ENCODE assay signal across 32 mouse cellular contexts in genomic region chr17:28982591-28982990, GRCm38 (mm10). TPM values are rescaled to one million over a fixed set of nuclear protein-coding genes. Genes with fewer than 3 reads are reported as not detected.
DNase-seq lines count a peak whose midpoint lies in the region; ATAC-seq and TF ChIP-seq lines count a peak whose summit lies in the region.
"Had no signal": no experiment of that assay in that cellular context is flagged by ENCODE, and none has a peak within 500 bp of the region (broad histone marks: within the 10 kb centered on the region; RNA-seq: fewer than 3 reads in every experiment).

No protein-coding gene starts in this region.

- WGBS in heart, adult 2 months, result 30% methylated on average over 4 of the region's 4 CpGs
- WGBS in lung, embryonic 14.5 days, result 12% methylated on average over 4 of the region's 4 CpGs
- 61% methylated on average over 4 of the region's 4 CpGs for WGBS in liver, postnatal 0 days (ENCODE audit: insufficient replicate concordance)

- peaks cover 2% of the 10 kb centered on the region; the same call in 1 of the 2 replicates for H3K36me3 ChIP-seq in heart, adult 2 months (ENCODE audit: control insufficient read depth, insufficient read depth, low read length)
- H3K36me3 ChIP-seq in lung, embryonic 14.5 days (ENCODE audit: insufficient read depth), result peaks cover 92% of the 10 kb centered on the region
- H3K36me3 ChIP-seq in liver, postnatal 0 days (replicated peaks; ENCODE audit: insufficient read depth, low read length), result peaks cover 65% of the 10 kb centered on the region

- intact Hi-C loops in heart, postnatal 14 days (cut with DNase I), result no loop called here
- intact Hi-C loops in heart, adult 2 months (cut with DNase I), result no loop called here

- TF ChIP-seq EP300 in heart, adult 2 months (IDR thresholded peaks at IDR 0.05; ENCODE audit: insufficient read depth, low read depth, low read length), result no peak
- no peak for TF ChIP-seq EP300 in liver, postnatal 0 days (IDR thresholded peaks at IDR 0.05; ENCODE audit: low read depth)

- no peak for TF ChIP-seq POLR2A in heart, adult 2 months (IDR thresholded peaks at IDR 0.05; ENCODE audit: insufficient read depth, low read depth, low read length)

- H3K4me2 ChIP-seq in lung, embryonic 14.5 days, result no peak overlapping the region
- no peak overlapping the region for H3K4me2 ChIP-seq in liver, postnatal 0 days (ENCODE audit: low read depth, low read length)
- H3K4me2 ChIP-seq: forebrain, embryonic 15.5 days; intestine, embryonic 15.5 days; limb, embryonic 12.5 days; lung, embryonic 15.5 days; neural tube, embryonic 12.5 days had no signal

- H3K9me3 ChIP-seq in lung, embryonic 14.5 days (ENCODE audit: low read depth, low read length), result no peaks in the 10 kb centered on the region
- H3K9me3 ChIP-seq in liver, postnatal 0 days (ENCODE audit: low read length), result no peaks in the 10 kb centered on the region
- H3K9me3 ChIP-seq: embryonic facial prominence, embryonic 10.5 days; forebrain, embryonic 15.5 days; hindbrain, embryonic 10.5 days; intestine, embryonic 15.5 days; limb, embryonic 12.5 days; lung, embryonic 15.5 days; megakaryocyte, embryonic 14.5 days; neural tube, embryonic 12.5 days had no signal

- no peak overlapping the region for H3K9ac ChIP-seq in heart, adult 2 months (ENCODE audit: low read depth, low read length)
- no peak overlapping the region for H3K9ac ChIP-seq in lung, embryonic 14.5 days
- H3K9ac ChIP-seq in liver, postnatal 0 days (replicated peaks), result no peak overlapping the region
- H3K9ac ChIP-seq: forebrain, embryonic 15.5 days; intestine, embryonic 15.5 days; limb, embryonic 12.5 days; lung, embryonic 15.5 days; neural tube, embryonic 12.5 days had no signal

- ATAC-seq in lung, embryonic 14.5 days (ENCODE audit: insufficient read depth), result no peak
- 0 out of 2 replicates have a peak, but pooled peaks have one; percentile 37 for ATAC-seq in liver, postnatal 0 days
- ATAC-seq: forebrain, embryonic 15.5 days; hindbrain, embryonic 16.5 days; intestine, embryonic 15.5 days had no signal

- H3K79me2 ChIP-seq in heart, adult 2 months (replicated peaks; ENCODE audit: control insufficient read depth, insufficient read depth, low read length), result no peaks in the 10 kb centered on the region

- H3K27ac ChIP-seq in heart, adult 2 months, result no peak overlapping the region
- no peak overlapping the region for H3K27ac ChIP-seq in lung, embryonic 14.5 days (ENCODE audit: low read depth)
- no peak overlapping the region for H3K27ac ChIP-seq in liver, postnatal 0 days (ENCODE audit: low read depth)
- H3K27ac ChIP-seq: embryonic facial prominence, embryonic 10.5 days; hindbrain, embryonic 10.5 days; intestine, embryonic 15.5 days; limb, embryonic 12.5 days; lung, embryonic 15.5 days; neural tube, embryonic 12.5 days; stomach, postnatal 0 days had no signal

- peak; percentile 15 to 19 for DNase-seq in heart, postnatal 14 days
- DNase-seq in heart, adult 2 months, result no peak
- DNase-seq in lung, embryonic 14.5 days, result peak; percentile 21
- DNase-seq in lung, postnatal 4 days, result no peak
- peak; percentile 28 for DNase-seq in ES-CJ7 (ENCODE audit: low read depth, low spot score)
- no peak for DNase-seq in liver, postnatal 0 days
- no peak for DNase-seq in layer of hippocampus, adult 11-12 months (ENCODE audit: low spot score)
- DNase-seq: cerebellum, adult 11 months; cerebellum, adult 9-11 months; gastrocnemius, postnatal 10 days; kidney, adult 8-10 months; kidney, postnatal 25 days; layer of hippocampus, postnatal 36 days; midbrain, embryonic 14.5 days; right cerebral cortex, postnatal 14 days; thymus, adult 2 months; thymus, postnatal 4 days had no signal

- no peaks in the 10 kb centered on the region for H3K4me1 ChIP-seq in heart, adult 2 months (ENCODE audit: control insufficient read depth, insufficient read depth, low read length)
- H3K4me1 ChIP-seq in lung, embryonic 14.5 days (ENCODE audit: insufficient read depth), result no peaks in the 10 kb centered on the region
- H3K4me1 ChIP-seq in liver, postnatal 0 days (ENCODE audit: insufficient read depth), result no peaks in the 10 kb centered on the region; the same call in none of the 2 replicates
- H3K4me1 ChIP-seq: forebrain, embryonic 15.5 days; hindbrain, embryonic 10.5 days; intestine, embryonic 15.5 days; limb, embryonic 12.5 days; lung, embryonic 15.5 days; neural tube, embryonic 12.5 days had no signal

- no peak overlapping the region for H3K4me3 ChIP-seq in heart, adult 2 months
- no peak overlapping the region for H3K4me3 ChIP-seq in lung, embryonic 14.5 days (ENCODE audit: low read depth, low read length)
- no peak overlapping the region for H3K4me3 ChIP-seq in liver, postnatal 0 days (ENCODE audit: low read depth, low read length)
- H3K4me3 ChIP-seq: embryonic facial prominence, embryonic 10.5 days; forebrain, embryonic 15.5 days; hindbrain, embryonic 10.5 days; intestine, embryonic 15.5 days; limb, embryonic 12.5 days; lung, embryonic 15.5 days; megakaryocyte, embryonic 14.5 days; neural tube, embryonic 12.5 days had no signal

- TF ChIP-seq CTCF in heart, adult 2 months (IDR thresholded peaks at IDR 0.05), result no peak
- TF ChIP-seq CTCF in lung, embryonic 14.5 days (IDR thresholded peaks at IDR 0.05; ENCODE audit: low read depth), result no peak
- TF ChIP-seq CTCF in liver, postnatal 0 days (IDR thresholded peaks at IDR 0.05; ENCODE audit: low read depth), result no peak

- no peaks in the 10 kb centered on the region for H3K27me3 ChIP-seq in heart, adult 2 months (ENCODE audit: control insufficient read depth, insufficient read depth, low read length)
- H3K27me3 ChIP-seq in lung, embryonic 14.5 days (ENCODE audit: insufficient read depth, low read length), result no peaks in the 10 kb centered on the region
- no peaks in the 10 kb centered on the region for H3K27me3 ChIP-seq in liver, postnatal 0 days (ENCODE audit: insufficient read depth, low read length)
- H3K27me3 ChIP-seq: forebrain, embryonic 15.5 days; intestine, embryonic 15.5 days; limb, embryonic 12.5 days; lung, embryonic 15.5 days; megakaryocyte, embryonic 14.5 days; neural tube, embryonic 12.5 days had no signal

RNA-seq across cellular contexts. Expression of gene Stk38, which starts 25.2 kb away (rescaled TPM):
- total RNA-seq in heart, postnatal 14 days (2021), result 10 to 100 TPM; 47.6 to 48.8 TPM
- 10 to 100 TPM; 29.5 to 32.5 TPM for total RNA-seq in heart, adult 2 months (2021)
- polyA plus RNA-seq in heart, adult 2 months (2012; rRNA removed), result 41.6 and 50.5 TPM in 2 replicates
- polyA plus RNA-seq in lung, embryonic 14.5 days (2014; fragmentation: Nextera tagmentation; extraction: Ambion mirVana), result 103 and 104 TPM in 2 replicates
- polyA plus RNA-seq in liver, postnatal 0 days (2015; fragmentation: Nextera tagmentation; extraction: Ambion mirVana), result 32.6 and 34.5 TPM in 2 replicates

RNA-seq across cellular contexts. Expression of gene Kctd20, which starts 30.8 kb away (rescaled TPM):
- 10 to 100 TPM; 59.5 to 62.6 TPM for total RNA-seq in heart, postnatal 14 days (2021)
- total RNA-seq in heart, adult 2 months (2021), result 10 to 100 TPM; 55.7 to 55.8 TPM
- 23.8 and 44.7 TPM in 2 replicates for polyA plus RNA-seq in heart, adult 2 months (2012; rRNA removed)
- 89.4 and 91.5 TPM in 2 replicates for polyA plus RNA-seq in lung, embryonic 14.5 days (2014; fragmentation: Nextera tagmentation; extraction: Ambion mirVana)
- 38.6 and 39.5 TPM in 2 replicates for polyA plus RNA-seq in liver, postnatal 0 days (2015; fragmentation: Nextera tagmentation; extraction: Ambion mirVana)

RNA-seq across cellular contexts. Expression of gene Pxt1, which starts 39.0 kb away (rescaled TPM):
- under 1 TPM; 0.36 to 0.44 TPM for total RNA-seq in heart, postnatal 14 days (2021)
- under 1 TPM in 1 of 2 experiments, not detected in 1; 0.52 TPM for total RNA-seq in heart, adult 2 months (2021)
- polyA plus RNA-seq in heart, adult 2 months (2012; rRNA removed), result 0.14 and 0.29 TPM in 2 replicates
- 0.19 and 0.82 TPM in 2 replicates for polyA plus RNA-seq in lung, embryonic 14.5 days (2014; fragmentation: Nextera tagmentation; extraction: Ambion mirVana)
- polyA plus RNA-seq in liver, postnatal 0 days (2015; fragmentation: Nextera tagmentation; extraction: Ambion mirVana), result 0.14 and 0.29 TPM in 2 replicates
- total RNA-seq: gastrocnemius, postnatal 10 days; granulocyte monocyte progenitor cell, adult 5-6 weeks; layer of hippocampus, adult 8-10 months; layer of hippocampus, postnatal 36 days; left cerebral cortex, postnatal 14 days had no signal
- polyA plus RNA-seq: C2C12; cortical plate, adult 2 months; forebrain, embryonic 15.5 days; hindbrain, embryonic 16.5 days; intestine, embryonic 15.5 days; midbrain, embryonic 14.5 days; neural tube, embryonic 12.5 days had no signal

RNA-seq across cellular contexts. Expression of gene Srsf3, which starts 49.8 kb away (rescaled TPM):
- total RNA-seq in heart, postnatal 14 days (2021), result 100 to 1,000 TPM in 1 of 2 experiments, 10 to 100 TPM in 1; 99.7 to 120 TPM
- total RNA-seq in heart, adult 2 months (2021), result 10 to 100 TPM; 64.5 to 84.9 TPM
- 84.5 and 104 TPM in 2 replicates for polyA plus RNA-seq in heart, adult 2 months (2012; rRNA removed)
- 716 and 730 TPM in 2 replicates for polyA plus RNA-seq in lung, embryonic 14.5 days (2014; fragmentation: Nextera tagmentation; extraction: Ambion mirVana)
- polyA plus RNA-seq in liver, postnatal 0 days (2015; fragmentation: Nextera tagmentation; extraction: Ambion mirVana), result 163 and 166 TPM in 2 replicates

Comparison
In these comparisons a context has a peak if more than half of its experiments do, and no peak if none do; other contexts are left out.
1. DNase-seq: peak in heart, postnatal 14 days (2 of 2), lung, embryonic 14.5 days (single experiment) and ES-CJ7 (single experiment); none in heart, adult 2 months (0 of 2), lung, postnatal 4 days (0 of 2), liver, postnatal 0 days (single experiment) and layer of hippocampus, adult 11-12 months (single experiment).